Comparison of ENCODE assay signal across 20 mouse cellular contexts in genomic region chr11:82762286-82762829, GRCm38 (mm10). TPM values are rescaled to one million over a fixed set of nuclear protein-coding genes. Genes with fewer than 3 reads are reported as not detected.
DNase-seq lines count a peak whose midpoint lies in the region; ATAC-seq and TF ChIP-seq lines count a peak whose summit lies in the region.
"Had no signal": no experiment of that assay in that cellular context is flagged by ENCODE, and none has a peak within 500 bp of the region (broad histone marks: within the 10 kb centered on the region; RNA-seq: fewer than 3 reads in every experiment).

No protein-coding gene starts in this region.

- H3K27ac ChIP-seq in heart, adult 2 months, result no peak overlapping the region
- no peak overlapping the region for H3K27ac ChIP-seq in heart, embryonic 12.5 days (ENCODE audit: poor library complexity, severe bottlenecking)
- no peak overlapping the region for H3K27ac ChIP-seq in lung, postnatal 0 days (ENCODE audit: low read length)
- H3K27ac ChIP-seq in ES-E14 (ENCODE audit: insufficient read depth, low read depth, low read length, poor library complexity, severe bottlenecking), result no peak overlapping the region
- H3K27ac ChIP-seq in hindbrain, embryonic 10.5 days, result no peak overlapping the region
- H3K27ac ChIP-seq: embryonic facial prominence, embryonic 13.5 days; heart, embryonic 15.5 days; limb, embryonic 15.5 days; lung, embryonic 15.5 days had no signal

- no peak for TF ChIP-seq POLR2A in heart, adult 2 months (IDR thresholded peaks at IDR 0.05; ENCODE audit: insufficient read depth, low read depth, low read length)

- H3K79me2 ChIP-seq in heart, adult 2 months (replicated peaks; ENCODE audit: control insufficient read depth, insufficient read depth, low read length), result no peaks in the 10 kb centered on the region

- no peak for TF ChIP-seq EP300 in heart, adult 2 months (IDR thresholded peaks at IDR 0.05; ENCODE audit: insufficient read depth, low read depth, low read length)
- TF ChIP-seq EP300 in lung, postnatal 0 days (IDR thresholded peaks at IDR 0.05), result no peak

- peaks cover 10% of the 10 kb centered on the region for H3K36me3 ChIP-seq in heart, adult 2 months (ENCODE audit: control insufficient read depth, insufficient read depth, low read length)
- H3K36me3 ChIP-seq in heart, embryonic 12.5 days, result no peaks in the 10 kb centered on the region
- H3K36me3 ChIP-seq in lung, postnatal 0 days (ENCODE audit: insufficient read depth, low read length), result no peaks in the 10 kb centered on the region
- 0 out of 2 replicates have a peak, but pooled peaks cover 1% of the 10 kb centered on the region for H3K36me3 ChIP-seq in ES-E14 (ENCODE audit: control insufficient read depth, insufficient read depth, low read length, poor library complexity, severe bottlenecking)
- no peaks in the 10 kb centered on the region for H3K36me3 ChIP-seq in splenic B cell, adult 2 months (ENCODE audit: control insufficient read depth, insufficient read depth, low read length, poor library complexity, severe bottlenecking)
- peaks cover 10% of the 10 kb centered on the region for H3K36me3 ChIP-seq in hindbrain, embryonic 10.5 days
- H3K36me3 ChIP-seq: embryonic facial prominence, embryonic 13.5 days; heart, embryonic 15.5 days; limb, embryonic 15.5 days; lung, embryonic 15.5 days had no signal

- intact Hi-C loops in heart, adult 2 months (cut with DNase I), result loop anchor here (5.0 to 10.0 kb wide), 2 partner anchors 130 to 532 kb away; partner anchors contain the start of genes Ap2b1, Fndc8 and Rad51d

- 84% methylated on average over 6 of the region's 6 CpGs for WGBS in heart, adult 2 months
- WGBS in heart, embryonic 12.5 days, result 77% methylated on average over 6 of the region's 6 CpGs
- 79% methylated on average over 6 of the region's 6 CpGs for WGBS in lung, postnatal 0 days
- 88% methylated on average over 6 of the region's 6 CpGs for WGBS in hindbrain, embryonic 10.5 days

- in situ Hi-C loops in ES-E14 (cut with MboI; ENCODE audit: low sequenced_read_pairs in 2 of 2, unreplicated experiment in 2 of 2), result no loop called here

- no peak for DNase-seq in heart, adult 2 months
- DNase-seq in lung, postnatal 0 days (ENCODE audit: low spot score), result no peak
- DNase-seq in lung, postnatal 10 days, result no peak
- DNase-seq in ES-E14 (ENCODE audit: low read depth, low spot score), result no peak
- peak; percentile 8 for DNase-seq in splenic B cell, adult 2 months (ENCODE audit: low read depth, low spot score)
- DNase-seq in adipocyte (ENCODE audit: low spot score), result no peak
- DNase-seq in hindbrain, embryonic 10.5 days (ENCODE audit: low spot score), result no peak
- DNase-seq: adrenal gland, adult 8-10 months; cerebellum, adult 18-20 months; gastrocnemius, postnatal 36 days; kidney, adult 8-10 months; right cerebral cortex, postnatal 4 days; thymus, postnatal 4 days had no signal

- peaks cover 4% of the 10 kb centered on the region for H3K4me1 ChIP-seq in heart, adult 2 months (ENCODE audit: control insufficient read depth, insufficient read depth, low read length)
- H3K4me1 ChIP-seq in heart, embryonic 12.5 days (replicated peaks), result peaks cover 18% of the 10 kb centered on the region
- H3K4me1 ChIP-seq in lung, postnatal 0 days (ENCODE audit: insufficient read depth, low read depth, low read length), result peaks cover 10% of the 10 kb centered on the region
- H3K4me1 ChIP-seq in ES-E14 (ENCODE audit: control insufficient read depth in 2 of 2, insufficient read depth in 2 of 2, low read length in 2 of 2, poor library complexity in 1 of 2), result peaks cover 0 to 8% of the 10 kb centered on the region in 2 experiments; a peak in 3 of 4 replicates
- H3K4me1 ChIP-seq in hindbrain, embryonic 10.5 days (replicated peaks), result peaks cover 26% of the 10 kb centered on the region

- H3K4me2 ChIP-seq in heart, embryonic 12.5 days, result no peak overlapping the region
- no peak overlapping the region for H3K4me2 ChIP-seq in lung, postnatal 0 days (replicated peaks; ENCODE audit: low read depth, low read length)
- H3K4me2 ChIP-seq: limb, embryonic 15.5 days had no signal

- no peak for ATAC-seq in heart, embryonic 12.5 days (ENCODE audit: insufficient number of reproducible peaks, low FRiP score)
- ATAC-seq in lung, postnatal 0 days, result no peak

- H3K9me3 ChIP-seq in heart, embryonic 12.5 days (replicated peaks), result no peaks in the 10 kb centered on the region
- H3K9me3 ChIP-seq in lung, postnatal 0 days (ENCODE audit: low read length), result no peaks in the 10 kb centered on the region
- no peaks in the 10 kb centered on the region for H3K9me3 ChIP-seq in ES-E14 (ENCODE audit: control insufficient read depth, insufficient read depth, low read depth, low read length)
- no peaks in the 10 kb centered on the region for H3K9me3 ChIP-seq in hindbrain, embryonic 10.5 days
- H3K9me3 ChIP-seq: embryonic facial prominence, embryonic 13.5 days; heart, embryonic 15.5 days; limb, embryonic 15.5 days; lung, embryonic 15.5 days had no signal

- no peak overlapping the region for H3K4me3 ChIP-seq in heart, adult 2 months
- H3K4me3 ChIP-seq in heart, embryonic 12.5 days, result no peak overlapping the region
- H3K4me3 ChIP-seq in lung, postnatal 0 days (ENCODE audit: low read depth, low read length), result no peak overlapping the region
- no peak overlapping the region for H3K4me3 ChIP-seq in ES-E14 (ENCODE audit: insufficient read depth in 1 of 2, low read depth in 1 of 2, low read length in 2 of 2, poor library complexity in 1 of 2, severe bottlenecking in 1 of 2)
- H3K4me3 ChIP-seq in hindbrain, embryonic 10.5 days, result no peak overlapping the region
- H3K4me3 ChIP-seq: embryonic facial prominence, embryonic 13.5 days; limb, embryonic 15.5 days had no signal

- H3K9ac ChIP-seq in heart, adult 2 months (ENCODE audit: low read depth, low read length), result no peak overlapping the region
- H3K9ac ChIP-seq in heart, embryonic 12.5 days, result no peak overlapping the region
- H3K9ac ChIP-seq in lung, postnatal 0 days (replicated peaks; ENCODE audit: low read depth), result no peak overlapping the region
- peak overlapping the region; percentile 30; the same call in 1 of the 2 replicates for H3K9ac ChIP-seq in ES-E14 (ENCODE audit: insufficient read depth, low read depth, low read length, poor library complexity, severe bottlenecking)
- H3K9ac ChIP-seq: embryonic facial prominence, embryonic 13.5 days; heart, embryonic 15.5 days; limb, embryonic 15.5 days; lung, embryonic 15.5 days had no signal

- peak; percentile 57 for TF ChIP-seq CTCF in heart, adult 2 months (IDR thresholded peaks at IDR 0.05)
- TF ChIP-seq CTCF in lung, postnatal 0 days (IDR thresholded peaks at IDR 0.05), result peak; percentile 48

- no peaks in the 10 kb centered on the region for H3K27me3 ChIP-seq in heart, adult 2 months (ENCODE audit: control insufficient read depth, insufficient read depth, low read length)
- 0 out of 2 replicates have a peak, but pooled peaks cover 3% of the 10 kb centered on the region for H3K27me3 ChIP-seq in heart, embryonic 12.5 days (replicated peaks)
- H3K27me3 ChIP-seq in lung, postnatal 0 days (replicated peaks; ENCODE audit: insufficient read depth, low read length), result no peaks in the 10 kb centered on the region
- H3K27me3 ChIP-seq in splenic B cell, adult 2 months (ENCODE audit: control insufficient read depth, insufficient read depth, low read length, poor library complexity, severe bottlenecking), result no peaks in the 10 kb centered on the region
- H3K27me3 ChIP-seq in hindbrain, embryonic 10.5 days (ENCODE audit: insufficient read depth, poor library complexity, severe bottlenecking), result no peaks in the 10 kb centered on the region
- H3K27me3 ChIP-seq: limb, embryonic 15.5 days; megakaryocyte, embryonic 14.5 days had no signal

TF ChIP-seq in ES-E14, 5 proteins besides CTCF, POLR2A, EP300 and RAD21:
- TF ChIP-seq ZNF384 (IDR thresholded peaks at IDR 0.05; ENCODE audit: low read depth, low read length) (no peak), MAFK (IDR thresholded peaks at IDR 0.05; ENCODE audit: insufficient read depth, low read depth, low read length) (no peak), CHD2 (IDR thresholded peaks at IDR 0.05; ENCODE audit: low read depth, low read length) (no peak), ZC3H11A (IDR thresholded peaks at IDR 0.05; ENCODE audit: borderline replicate concordance, low read depth, low read length) (no peak), HCFC1 (IDR thresholded peaks at IDR 0.05; ENCODE audit: borderline replicate concordance, insufficient read depth, low read length) (no peak)

RNA-seq across cellular contexts. Expression of gene Cct6b, which starts 1.8 kb away (rescaled TPM):
- under 1 TPM; 0.21 to 0.41 TPM for total RNA-seq in heart, adult 2 months (2021)
- polyA plus RNA-seq in heart, adult 2 months (2012; rRNA removed), result 0.21 TPM in 1 of 2 replicates, not detected in the other
- 0.13 TPM in 1 of 2 replicates, not detected in the other for polyA plus RNA-seq in heart, embryonic 12.5 days (2016; fragmentation: Nextera tagmentation; extraction: Ambion mirVana)
- polyA plus RNA-seq in lung, postnatal 0 days (2015; fragmentation: Nextera tagmentation; extraction: Ambion mirVana), result 0.31 and 0.35 TPM in 2 replicates
- 0.63 and 0.98 TPM in 2 replicates for total RNA-seq in ES-E14 (2012; rRNA removed)
- polyA plus RNA-seq in hindbrain, embryonic 10.5 days (2016; fragmentation: Nextera tagmentation; extraction: Ambion mirVana), result 0.37 and 0.41 TPM in 2 replicates
- total RNA-seq: monocyte, adult 5-6 weeks had no signal

RNA-seq across cellular contexts. Expression of gene Zfp830, which starts 1.8 kb away (rescaled TPM):
- 10 to 100 TPM; 12.8 to 15.1 TPM for total RNA-seq in heart, adult 2 months (2021)
- 4.4 and 5.7 TPM in 2 replicates for polyA plus RNA-seq in heart, adult 2 months (2012; rRNA removed)
- 31.2 and 31.8 TPM in 2 replicates for polyA plus RNA-seq in heart, embryonic 12.5 days (2016; fragmentation: Nextera tagmentation; extraction: Ambion mirVana)
- polyA plus RNA-seq in lung, postnatal 0 days (2015; fragmentation: Nextera tagmentation; extraction: Ambion mirVana), result 26.3 and 28.3 TPM in 2 replicates
- total RNA-seq in ES-E14 (2012; rRNA removed), result 24.6 and 34.8 TPM in 2 replicates
- polyA plus RNA-seq in hindbrain, embryonic 10.5 days (2016; fragmentation: Nextera tagmentation; extraction: Ambion mirVana), result 31.6 and 35.8 TPM in 2 replicates

RNA-seq across cellular contexts. Expression of gene Lig3, which starts 18.6 kb away (rescaled TPM):
- 10 to 100 TPM; 14.4 to 20.0 TPM for total RNA-seq in heart, adult 2 months (2021)
- 9.2 and 15.5 TPM in 2 replicates for polyA plus RNA-seq in heart, adult 2 months (2012; rRNA removed)
- 29.0 and 37.4 TPM in 2 replicates for polyA plus RNA-seq in heart, embryonic 12.5 days (2016; fragmentation: Nextera tagmentation; extraction: Ambion mirVana)
- 10.9 and 11.6 TPM in 2 replicates for polyA plus RNA-seq in lung, postnatal 0 days (2015; fragmentation: Nextera tagmentation; extraction: Ambion mirVana)
- total RNA-seq in ES-E14 (2012; rRNA removed), result 66.5 and 79.1 TPM in 2 replicates
- 43.2 and 44.1 TPM in 2 replicates for polyA plus RNA-seq in hindbrain, embryonic 10.5 days (2016; fragmentation: Nextera tagmentation; extraction: Ambion mirVana)
